In the genomic region with DNA sequence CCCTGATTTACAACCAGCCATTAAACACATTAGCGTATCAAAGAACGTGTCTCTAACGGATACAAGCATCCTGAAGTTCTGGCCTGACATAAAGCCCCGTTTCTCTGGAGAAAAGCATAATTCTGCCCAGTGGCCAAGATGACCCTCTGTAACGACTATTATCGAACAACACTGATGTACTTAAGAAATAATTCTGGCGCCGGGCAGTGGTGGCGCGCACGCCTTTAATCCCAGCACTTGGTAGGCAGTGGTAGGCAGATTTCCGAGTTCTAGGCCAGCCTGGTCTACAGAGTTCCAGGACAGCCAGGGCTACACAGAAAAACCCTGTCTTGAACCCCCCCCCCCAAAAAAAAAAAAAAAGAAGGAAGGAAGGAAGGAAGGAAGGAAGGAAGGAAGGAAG, we compare ENCODE assay signal across 8 mouse cellular contexts.
DNase-seq lines count a peak whose midpoint lies in the region; ATAC-seq and TF ChIP-seq lines count a peak whose summit lies in the region.

No protein-coding gene starts in this region.

- peak overlapping the region; percentile 64; the same call in 1 of the 2 replicates for H3K27ac ChIP-seq in hindbrain, embryonic 11.5 days (ENCODE audit: low read depth, low read length)
- H3K27ac ChIP-seq in liver, postnatal 0 days (ENCODE audit: low read depth) = no peak overlapping the region

- ATAC-seq in hindbrain, embryonic 11.5 days (ENCODE audit: low FRiP score) = no peak
- ATAC-seq in liver, postnatal 0 days = no peak

- 57% methylated on average over 12 of the region's 12 CpGs for WGBS in hindbrain, embryonic 11.5 days
- 68% methylated on average over 12 of the region's 12 CpGs for WGBS in liver, postnatal 0 days (ENCODE audit: insufficient replicate concordance)

- no peak overlapping the region for H3K9ac ChIP-seq in hindbrain, embryonic 11.5 days (ENCODE audit: low read depth, low read length)
- no peak overlapping the region for H3K9ac ChIP-seq in liver, postnatal 0 days (replicated peaks)

- H3K27me3 ChIP-seq in hindbrain, embryonic 11.5 days (ENCODE audit: control insufficient read depth, insufficient read depth, low read length) = no peaks in the 10 kb centered on the region
- no peaks in the 10 kb centered on the region for H3K27me3 ChIP-seq in liver, postnatal 0 days (ENCODE audit: insufficient read depth, low read length)

- no peaks in the 10 kb centered on the region for H3K9me3 ChIP-seq in hindbrain, embryonic 11.5 days (ENCODE audit: control insufficient read depth, low read length)
- no peaks in the 10 kb centered on the region for H3K9me3 ChIP-seq in liver, postnatal 0 days (ENCODE audit: low read length)

- TF ChIP-seq EP300 in liver, postnatal 0 days (IDR thresholded peaks at IDR 0.05; ENCODE audit: low read depth) = no peak

- H3K36me3 ChIP-seq in hindbrain, embryonic 11.5 days (ENCODE audit: control insufficient read depth, insufficient read depth, low read length) = no peaks in the 10 kb centered on the region
- H3K36me3 ChIP-seq in liver, postnatal 0 days (replicated peaks; ENCODE audit: insufficient read depth, low read length) = no peaks in the 10 kb centered on the region

- H3K4me2 ChIP-seq in hindbrain, embryonic 11.5 days (replicated peaks; ENCODE audit: low read depth, low read length) = peak overlapping the region; percentile 1; the same call in 1 of the 2 replicates
- H3K4me2 ChIP-seq in liver, postnatal 0 days (ENCODE audit: low read depth, low read length) = peak overlapping the region; percentile 95

- intact Hi-C loops in left cerebral cortex, postnatal 25 days (cut with DNase I) = no loop called here

- DNase-seq in cerebellum, adult 18-20 months = peak; percentile 16 to 48
- DNase-seq in cerebellum, postnatal 4 days (ENCODE audit: low spot score in 2 of 2) = no peak
- peak; percentile 61 for DNase-seq in cerebellum, adult 9-11 months
- no peak for DNase-seq in hindbrain, embryonic 11.5 days (ENCODE audit: low spot score)
- no peak for DNase-seq in liver, postnatal 0 days
- DNase-seq in frontal cortex, postnatal 10 days (ENCODE audit: low spot score in 2 of 2) = no peak
- no peak for DNase-seq in left cerebral cortex, postnatal 25 days (ENCODE audit: low spot score in 2 of 2)
- no peak for DNase-seq in MN1 (ENCODE audit: low spot score)

- peaks cover 2% of the 10 kb centered on the region; the same call in 1 of the 2 replicates for H3K4me1 ChIP-seq in hindbrain, embryonic 11.5 days (replicated peaks; ENCODE audit: control insufficient read depth, insufficient read depth, low read length)
- H3K4me1 ChIP-seq in liver, postnatal 0 days (ENCODE audit: insufficient read depth) = peaks cover 9% of the 10 kb centered on the region; the same call in 1 of the 2 replicates

- no peak for TF ChIP-seq CTCF in liver, postnatal 0 days (IDR thresholded peaks at IDR 0.05; ENCODE audit: low read depth)

- H3K4me3 ChIP-seq in hindbrain, embryonic 11.5 days (ENCODE audit: low read depth, low read length) = no peak overlapping the region
- peak overlapping the region; percentile 83; the same call in 1 of the 2 replicates for H3K4me3 ChIP-seq in liver, postnatal 0 days (ENCODE audit: low read depth, low read length)

Comparison
In these comparisons a context has a peak if more than half of its experiments do, and no peak if none do; other contexts are left out.
1. DNase-seq: peak in cerebellum, adult 18-20 months (2 of 2) and cerebellum, adult 9-11 months (single experiment); none in cerebellum, postnatal 4 days (0 of 2), hindbrain, embryonic 11.5 days (single experiment), liver, postnatal 0 days (single experiment), frontal cortex, postnatal 10 days (0 of 2), left cerebral cortex, postnatal 25 days (0 of 2) and MN1 (single experiment).